Mouse (Mus musculus): Measurements from ENCODE around the gene H6pd.

DNA sequence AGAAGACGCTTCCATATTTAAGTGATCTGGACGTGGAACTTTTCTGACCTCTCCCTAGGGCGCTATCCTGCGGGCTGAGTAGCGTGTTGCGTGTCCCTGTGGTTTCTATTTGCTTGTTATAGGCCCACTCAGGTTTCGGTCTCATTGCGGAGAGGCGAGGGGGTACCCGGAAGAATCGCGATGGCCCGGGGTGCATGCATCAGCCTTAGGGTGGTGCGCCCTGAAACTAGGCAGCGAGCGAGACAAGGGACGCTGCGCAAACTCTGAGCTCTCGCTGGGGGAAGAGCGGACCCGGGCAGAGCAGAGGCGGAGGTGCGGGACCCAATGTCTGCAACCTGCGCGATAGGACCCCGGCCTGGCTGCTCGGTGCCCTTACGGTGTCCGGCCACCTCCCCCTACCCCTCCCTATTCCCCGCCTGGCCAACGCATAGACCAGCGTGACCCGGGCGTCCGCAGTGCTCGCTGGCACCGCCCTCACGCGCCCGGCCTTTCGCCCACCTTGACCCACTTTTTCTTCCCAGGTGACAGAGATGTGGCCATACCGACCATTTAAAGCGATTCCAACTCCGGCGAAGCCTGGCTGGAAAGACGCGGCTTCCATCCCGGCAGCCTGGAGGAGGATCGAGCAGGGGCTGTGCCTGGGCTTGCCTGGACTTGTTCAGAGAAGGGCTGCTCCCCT lies 39.8 kb upstream of the H6pd start:
- TF ChIP-seq CTCF (IDR thresholded peaks at IDR 0.05; ENCODE audit: low read depth) (no peak), EP300 (IDR thresholded peaks at IDR 0.05; ENCODE audit: low read depth) (no peak)

Measured in heart, postnatal 0 days (tissue).